In the genomic region with DNA sequence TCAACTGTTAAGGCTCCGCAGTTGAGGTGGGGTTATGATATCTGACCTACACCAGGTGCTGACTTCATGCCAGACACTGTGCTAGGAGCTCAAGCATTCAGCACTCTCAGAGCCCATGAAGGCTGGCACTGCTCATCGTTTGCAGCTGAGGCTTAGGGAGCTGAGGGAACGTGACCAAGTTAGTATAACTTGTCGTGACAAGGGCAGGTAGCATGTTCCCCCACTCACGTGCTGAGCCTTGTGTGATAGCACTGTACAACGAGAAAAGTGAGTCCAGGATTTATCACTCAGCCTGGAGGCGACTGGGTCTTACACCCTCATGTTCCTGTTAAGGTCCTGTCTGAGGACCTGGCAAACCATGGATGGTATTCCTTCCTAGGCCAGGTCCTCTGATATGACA, we compare ENCODE assay signal across 29 mouse cellular contexts. TPM values are rescaled to one million over a fixed set of nuclear protein-coding genes. Genes with fewer than 3 reads are reported as not detected.
"Had no signal": no experiment of that assay in that cellular context is flagged by ENCODE, and none has a peak within 500 bp of the region (broad histone marks: within the 10 kb centered on the region; RNA-seq: fewer than 3 reads in every experiment).

No protein-coding gene starts in this region.

- DNase-seq: cerebellum, adult 2 months; cerebellum, adult 8-10 months; cerebellum, adult 9-10 months; cerebellum, adult 9-11 months; cerebellum, postnatal 10 days; cerebellum, postnatal 14 days; cerebellum, postnatal 25 days; cerebellum, postnatal 36 days; embryo, embryonic 11 days; forebrain, postnatal 0 days; gastrocnemius, adult 2 months; gastrocnemius, postnatal 10 days; gastrocnemius, postnatal 14 days; gastrocnemius, postnatal 25 days; heart, adult 2 months had no signal

- H3K4me2 ChIP-seq: embryonic facial prominence, embryonic 12.5 days; embryonic facial prominence, embryonic 13.5 days; embryonic facial prominence, embryonic 15.5 days; forebrain, embryonic 12.5 days; forebrain, embryonic 13.5 days; forebrain, embryonic 15.5 days had no signal

- H3K4me3 ChIP-seq: embryonic facial prominence, embryonic 10.5 days; embryonic facial prominence, embryonic 12.5 days; embryonic facial prominence, embryonic 13.5 days; embryonic facial prominence, embryonic 15.5 days; erythroblast, embryonic 14.5 days; forebrain, embryonic 10.5 days; forebrain, embryonic 12.5 days; forebrain, embryonic 13.5 days; forebrain, embryonic 15.5 days; heart, adult 2 months had no signal

- ATAC-seq: forebrain, embryonic 13.5 days; forebrain, embryonic 14.5 days; forebrain, embryonic 15.5 days; forebrain, embryonic 16.5 days; forebrain, postnatal 0 days had no signal

- H3K9ac ChIP-seq: embryonic facial prominence, embryonic 12.5 days; embryonic facial prominence, embryonic 13.5 days; embryonic facial prominence, embryonic 15.5 days; forebrain, embryonic 12.5 days; forebrain, embryonic 13.5 days; forebrain, embryonic 15.5 days; forebrain, postnatal 0 days had no signal

- H3K36me3 ChIP-seq: embryonic facial prominence, embryonic 10.5 days; embryonic facial prominence, embryonic 12.5 days; embryonic facial prominence, embryonic 13.5 days; embryonic facial prominence, embryonic 15.5 days; forebrain, embryonic 10.5 days; forebrain, embryonic 12.5 days; forebrain, embryonic 15.5 days had no signal

- H3K9me3 ChIP-seq: embryonic facial prominence, embryonic 10.5 days; embryonic facial prominence, embryonic 12.5 days; embryonic facial prominence, embryonic 13.5 days; embryonic facial prominence, embryonic 15.5 days; forebrain, embryonic 10.5 days; forebrain, embryonic 12.5 days; forebrain, embryonic 13.5 days; forebrain, embryonic 15.5 days had no signal

- H3K4me1 ChIP-seq: forebrain, embryonic 13.5 days; forebrain, embryonic 15.5 days had no signal

- H3K27ac ChIP-seq: embryonic facial prominence, embryonic 10.5 days; embryonic facial prominence, embryonic 12.5 days; embryonic facial prominence, embryonic 13.5 days; embryonic facial prominence, embryonic 15.5 days; forebrain, embryonic 10.5 days; forebrain, embryonic 12.5 days; forebrain, embryonic 13.5 days; forebrain, embryonic 15.5 days had no signal

RNA-seq across cellular contexts. Expression of gene Gm266, which starts 34.1 kb away (rescaled TPM):
- polyA plus RNA-seq: erythroblast, embryonic 14.5 days had no signal

RNA-seq across cellular contexts. Expression of gene Lbhd2, which starts 45.0 kb away (rescaled TPM):
- polyA plus RNA-seq: embryonic facial prominence, embryonic 10.5 days; embryonic facial prominence, embryonic 11.5 days; erythroblast, embryonic 14.5 days; forebrain, embryonic 10.5 days; forebrain, embryonic 11.5 days; gonadal fat pad, adult 2 months; heart, adult 2 months had no signal
